Mouse (Mus musculus): Measurements from ENCODE around the gene Dtd2.
A peak's percentile ranks its signal among the peaks of the same experiment; 100 is the strongest.

Gene Dtd2

GRCm38 (mm10) chr12:52005877-52006632 lies at the start of gene Dtd2:
TSS of gene Dtd2 (minus strand) at chr12:52006501.
- DNase-seq (ENCODE audit: low spot score in 2 of 2) = peak; percentile 88 to 89

- no peak for DNase-seq (ENCODE audit: low spot score in 2 of 2)
Observed at GRCm38 (mm10) chr12:52049324-52049723, 43.0 kb upstream of the Dtd2 start.

GRCm38 (mm10) chr12:52046371-52046770 lies 40.1 kb upstream of the Dtd2 start:
- no peak for DNase-seq (ENCODE audit: low spot score in 2 of 2)

- no peak for DNase-seq (ENCODE audit: low spot score in 2 of 2)
Observed at GRCm38 (mm10) chr12:52042818-52043336, 36.6 kb upstream of the Dtd2 start.

GRCm38 (mm10) chr12:52038352-52038751 lies 32.1 kb upstream of the Dtd2 start:
- DNase-seq (ENCODE audit: low spot score in 2 of 2) = no peak

GRCm38 (mm10) chr12:52034956-52035355 lies 28.7 kb upstream of the Dtd2 start:
- DNase-seq (ENCODE audit: low spot score in 2 of 2) = no peak

- DNase-seq (ENCODE audit: low spot score in 2 of 2) = no peak
Observed at GRCm38 (mm10) chr12:52032276-52032675, 26.0 kb upstream of the Dtd2 start.

GRCm38 (mm10) chr12:52027963-52028362 lies 21.7 kb upstream of the Dtd2 start, which contains the start of gene Gpr33:
TSS of gene Gpr33 (minus strand) at chr12:52028063.
- no peak for DNase-seq (ENCODE audit: low spot score in 2 of 2)

- no peak for DNase-seq (ENCODE audit: low spot score in 2 of 2)
Observed at GRCm38 (mm10) chr12:52014494-52015029, 8.3 kb upstream of the Dtd2 start.

- no peak for DNase-seq (ENCODE audit: low spot score in 2 of 2)
Observed at GRCm38 (mm10) chr12:52014044-52014443, 7.7 kb upstream of the Dtd2 start.

GRCm38 (mm10) chr12:52013274-52013673 lies 7.0 kb upstream of the Dtd2 start:
- DNase-seq (ENCODE audit: low spot score in 2 of 2) = no peak

GRCm38 (mm10) chr12:52012159-52012558 lies 5.9 kb upstream of the Dtd2 start:
- DNase-seq (ENCODE audit: low spot score in 2 of 2) = no peak

GRCm38 (mm10) chr12:52010630-52010961 lies 4.3 kb upstream of the Dtd2 start:
- DNase-seq (ENCODE audit: low spot score in 2 of 2) = no peak

- DNase-seq (ENCODE audit: low spot score in 2 of 2) = no peak
Observed at GRCm38 (mm10) chr12:52009928-52010629, 3.8 kb upstream of the Dtd2 start.

GRCm38 (mm10) chr12:52006633-52006994 lies 313 bp upstream of the Dtd2 start:
- no peak for DNase-seq (ENCODE audit: low spot score in 2 of 2)

- DNase-seq (ENCODE audit: low spot score in 2 of 2) = no peak
Observed at GRCm38 (mm10) chr12:52002746-52003145, 3.6 kb downstream of the Dtd2 start.

GRCm38 (mm10) chr12:52001544-52001943 lies 4.8 kb downstream of the Dtd2 start:
- DNase-seq (ENCODE audit: low spot score in 2 of 2) = peak in 1 of 2 experiments; percentile 51

GRCm38 (mm10) chr12:51998366-51998932 lies 7.9 kb downstream of the Dtd2 start:
- DNase-seq (ENCODE audit: low spot score in 2 of 2) = no peak

- no peak for DNase-seq (ENCODE audit: low spot score in 2 of 2)
Observed at GRCm38 (mm10) chr12:51995738-51996536, 10.4 kb downstream of the Dtd2 start.

- DNase-seq (ENCODE audit: low spot score in 2 of 2) = no peak
Observed at GRCm38 (mm10) chr12:51990629-51991028, 15.7 kb downstream of the Dtd2 start.

GRCm38 (mm10) chr12:51988536-51988935 lies 17.8 kb downstream of the Dtd2 start:
- no peak for DNase-seq (ENCODE audit: low spot score in 2 of 2)

- no peak for DNase-seq (ENCODE audit: low spot score in 2 of 2)
Observed at GRCm38 (mm10) chr12:51985826-51986225, 20.5 kb downstream of the Dtd2 start.
